Mouse (Mus musculus): Measurements from ENCODE around the gene Ccl5. TPM values are rescaled to one million over a fixed set of nuclear protein-coding genes. Genes with fewer than 3 reads are reported as not detected.
"Not testable (repeated sequence)": the region's sequence is repeated elsewhere in the genome, so short reads cannot be mapped to it uniquely, and the experiment has no call there.

The Ccl5 gene
- not detected for total RNA-seq (2021)
- long read RNA-seq, experiment 1, result 0 reads
- long read RNA-seq, experiment 2, result 0 reads

- DNase-seq, result no peak
Observed at GRCm38 (mm10) chr11:83530360-83530759, at the start of gene Ccl5. Gene Ccl5 (minus strand): TSS chr11:83530518.

GRCm38 (mm10) chr11:83578999-83579398, 48.7 kb upstream of the Ccl5 start:
- DNase-seq, result no peak

GRCm38 (mm10) chr11:83578186-83578760, 48.0 kb upstream of the Ccl5 start, which contains the start of gene Ccl9:
Gene Ccl9 (minus strand): TSS chr11:83578636.
- DNase-seq, result no peak

GRCm38 (mm10) chr11:83576927-83577555, 46.7 kb upstream of the Ccl5 start:
- DNase-seq, result no peak

GRCm38 (mm10) chr11:83572834-83573233, 42.5 kb upstream of the Ccl5 start:
- DNase-seq, result no peak

- no peak for DNase-seq
Observed at GRCm38 (mm10) chr11:83572223-83572622, 41.9 kb upstream of the Ccl5 start.

- DNase-seq, result no peak
Observed at GRCm38 (mm10) chr11:83570189-83570588, 39.9 kb upstream of the Ccl5 start.

GRCm38 (mm10) chr11:83569249-83569648, 38.9 kb upstream of the Ccl5 start:
- DNase-seq, result no peak

- DNase-seq, result no peak
Observed at GRCm38 (mm10) chr11:83568786-83569185, 38.5 kb upstream of the Ccl5 start.

GRCm38 (mm10) chr11:83568061-83568460, 37.7 kb upstream of the Ccl5 start:
- DNase-seq, result no peak

- DNase-seq, result no peak
Observed at GRCm38 (mm10) chr11:83567311-83567710, 37.0 kb upstream of the Ccl5 start.

GRCm38 (mm10) chr11:83566617-83567016, 36.3 kb upstream of the Ccl5 start:
- DNase-seq, result no peak

- DNase-seq, result peak; percentile 38
Observed at GRCm38 (mm10) chr11:83563754-83564153, 33.4 kb upstream of the Ccl5 start.

GRCm38 (mm10) chr11:83562311-83562887, 32.1 kb upstream of the Ccl5 start:
- no peak for DNase-seq

GRCm38 (mm10) chr11:83560405-83560804, 30.1 kb upstream of the Ccl5 start:
- no peak for DNase-seq

GRCm38 (mm10) chr11:83557074-83557473, 26.8 kb upstream of the Ccl5 start:
- no peak for DNase-seq

- DNase-seq, result peak; percentile 23
Observed at GRCm38 (mm10) chr11:83556085-83556781, 25.9 kb upstream of the Ccl5 start.

- DNase-seq, result no peak
Observed at GRCm38 (mm10) chr11:83551668-83552067, 21.4 kb upstream of the Ccl5 start.

GRCm38 (mm10) chr11:83551037-83551436, 20.7 kb upstream of the Ccl5 start:
- DNase-seq, result not testable (repeated sequence)

- DNase-seq, result no peak
Observed at GRCm38 (mm10) chr11:83550186-83550632, 19.9 kb upstream of the Ccl5 start.

GRCm38 (mm10) chr11:83544214-83544613, 13.9 kb upstream of the Ccl5 start:
- no peak for DNase-seq

- DNase-seq, result no peak
Observed at GRCm38 (mm10) chr11:83541415-83541814, 11.1 kb upstream of the Ccl5 start.

GRCm38 (mm10) chr11:83540931-83541330, 10.6 kb upstream of the Ccl5 start:
- no peak for DNase-seq
